Mouse (Mus musculus): ENCODE measurements at regions not wholly inside any gene's neighbourhood (a gene's known extent, or its start where the extent isn't known, plus 50 kb on each side); places are given as distances from the start of the nearest gene placed in this dataset.

DNA sequence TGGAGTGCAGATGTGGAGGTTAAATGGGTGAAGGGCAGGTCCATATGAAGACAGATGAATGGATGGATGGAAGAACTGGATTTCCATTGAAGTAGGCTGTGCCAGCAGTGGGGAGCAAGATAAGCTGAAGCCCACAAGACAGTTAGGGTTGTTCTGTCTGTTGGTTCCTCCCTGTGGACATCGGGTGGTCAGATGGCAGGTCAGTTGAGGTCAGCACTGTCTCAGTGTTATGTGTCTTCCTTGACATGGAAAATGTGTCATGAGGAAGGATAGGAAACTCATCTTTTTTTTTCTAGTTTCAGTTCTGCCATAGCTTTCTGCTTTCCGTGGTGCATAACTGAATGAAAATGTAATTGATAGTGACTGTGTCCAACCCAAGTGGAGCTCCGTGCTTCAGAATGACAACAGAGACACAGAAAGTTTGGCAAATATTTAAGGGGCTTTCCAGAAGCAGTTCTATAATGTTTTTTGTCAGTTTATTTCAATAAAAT is 297.2 kb downstream of the Ankrd50 start:
- no peak overlapping the region for H3K27ac ChIP-seq (ENCODE audit: low read depth, low read length)
- no peak overlapping the region for H3K4me2 ChIP-seq (replicated peaks; ENCODE audit: low read depth, low read length)
- H3K4me1 ChIP-seq (ENCODE audit: control insufficient read depth, insufficient read depth, low read length): no peaks in the 10 kb centered on the region
- H3K9me3 ChIP-seq (ENCODE audit: control insufficient read depth, low read length): no peaks in the 10 kb centered on the region
- ATAC-seq (ENCODE audit: low FRiP score, low TSS enrichment): no peak
- no peak overlapping the region for H3K9ac ChIP-seq (ENCODE audit: low read depth, low read length)
- no peaks in the 10 kb centered on the region for H3K36me3 ChIP-seq (ENCODE audit: control insufficient read depth, insufficient read depth, low read length)
- no peak overlapping the region for H3K4me3 ChIP-seq (ENCODE audit: low read length)
- WGBS: 84% methylated on average over 3 of the region's 3 CpGs
- no peaks in the 10 kb centered on the region for H3K27me3 ChIP-seq (ENCODE audit: control insufficient read depth, insufficient read depth, low read length)

DNA sequence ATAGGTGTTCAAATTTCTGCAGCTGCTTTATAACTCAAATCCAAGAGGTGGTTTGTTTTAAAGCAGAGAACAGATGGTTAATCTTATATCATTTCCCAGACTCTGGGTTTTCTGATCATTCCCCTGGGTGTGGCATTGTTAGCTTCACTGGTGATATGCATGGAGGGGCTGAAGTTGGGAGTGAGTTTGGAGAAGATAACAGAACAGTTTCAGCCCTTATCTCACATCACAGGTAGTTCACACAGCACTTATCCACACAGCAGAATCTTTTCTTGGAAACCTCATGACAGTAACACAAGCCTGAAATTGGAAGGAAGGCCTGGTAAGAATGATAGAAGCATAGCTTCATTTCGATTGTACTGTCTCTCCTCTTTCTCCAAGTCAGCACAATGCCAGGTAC is 298.1 kb downstream of the Ankrd50 start:
- Histone ChIP-seq H3K4me2 (replicated peaks; ENCODE audit: low read depth, low read length) (no peak overlapping the region), H3K27ac (ENCODE audit: low read depth, low read length) (no peak overlapping the region)
- 88% methylated on average over 1 of the region's 1 CpGs for WGBS

DNA sequence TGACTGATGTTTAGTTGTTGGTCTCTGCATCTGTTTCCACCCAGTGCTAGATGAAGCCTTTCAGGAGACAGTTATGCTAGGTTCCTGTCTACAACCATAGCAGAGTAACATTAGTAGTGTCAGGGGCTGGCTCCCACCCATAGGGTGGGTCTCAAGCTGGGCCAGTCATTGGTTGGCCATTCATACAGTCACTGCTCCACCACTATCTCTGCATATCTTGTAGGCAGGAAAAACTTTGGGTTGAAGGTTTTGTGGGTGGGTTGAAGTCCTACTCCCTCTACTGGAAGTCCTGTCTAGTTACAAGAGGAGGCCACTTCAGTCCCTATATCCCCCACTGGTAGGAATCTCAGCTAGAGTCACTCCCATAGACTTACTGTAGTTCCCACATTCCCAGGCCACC is 306.3 kb downstream of the Ankrd50 start:
- no peak overlapping the region for H3K4me3 ChIP-seq (ENCODE audit: low read length)
- no peaks in the 10 kb centered on the region for H3K9me3 ChIP-seq (ENCODE audit: control insufficient read depth, low read length)
- ATAC-seq (ENCODE audit: low FRiP score, low TSS enrichment): no peak
- H3K36me3 ChIP-seq (ENCODE audit: control insufficient read depth, insufficient read depth, low read length): no peaks in the 10 kb centered on the region
- H3K9ac ChIP-seq (ENCODE audit: low read depth, low read length): no peak overlapping the region
- H3K4me1 ChIP-seq (ENCODE audit: control insufficient read depth, insufficient read depth, low read length): no peaks in the 10 kb centered on the region
- H3K27ac ChIP-seq (ENCODE audit: low read depth, low read length): no peak overlapping the region
- no peaks in the 10 kb centered on the region for H3K27me3 ChIP-seq (ENCODE audit: control insufficient read depth, insufficient read depth, low read length)
- no peak overlapping the region for H3K4me2 ChIP-seq (replicated peaks; ENCODE audit: low read depth, low read length)

More for the DNA sequence above, 298.1 kb downstream of the Ankrd50 start:
- no peak overlapping the region for H3K9ac ChIP-seq (ENCODE audit: low read depth, low read length)
- H3K4me1 ChIP-seq (ENCODE audit: control insufficient read depth, insufficient read depth, low read length): no peaks in the 10 kb centered on the region
- ATAC-seq (ENCODE audit: low FRiP score, low TSS enrichment): no peak
- no peak overlapping the region for H3K4me3 ChIP-seq (ENCODE audit: low read length)
- no peaks in the 10 kb centered on the region for H3K27me3 ChIP-seq (ENCODE audit: control insufficient read depth, insufficient read depth, low read length)
- no peaks in the 10 kb centered on the region for H3K36me3 ChIP-seq (ENCODE audit: control insufficient read depth, insufficient read depth, low read length)
- no peaks in the 10 kb centered on the region for H3K9me3 ChIP-seq (ENCODE audit: control insufficient read depth, low read length)

DNA sequence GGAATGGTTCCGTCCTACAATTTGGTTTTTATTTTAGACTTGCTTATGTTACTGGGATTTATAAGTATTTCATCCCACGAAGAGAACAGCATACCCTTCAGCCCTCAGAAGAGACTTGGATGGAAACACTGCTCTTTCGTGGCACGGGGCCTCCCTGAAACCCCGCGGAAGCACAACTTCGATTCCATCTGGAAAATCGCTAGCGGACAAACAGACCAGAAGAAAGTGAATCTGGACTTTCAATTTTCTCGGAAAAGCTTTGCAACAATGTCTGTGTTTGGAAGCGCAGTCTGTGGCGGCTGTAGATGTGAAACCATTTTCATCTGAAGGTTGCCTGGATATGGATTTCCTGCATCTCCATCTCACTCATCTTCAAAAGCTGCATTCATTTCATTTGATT is 308.7 kb downstream of the Ankrd50 start:
- no peak overlapping the region for H3K9ac ChIP-seq (ENCODE audit: low read depth, low read length)
- no peaks in the 10 kb centered on the region for H3K4me1 ChIP-seq (ENCODE audit: control insufficient read depth, insufficient read depth, low read length)
- no peak overlapping the region for H3K4me3 ChIP-seq (ENCODE audit: low read length)
- no peaks in the 10 kb centered on the region for H3K27me3 ChIP-seq (ENCODE audit: control insufficient read depth, insufficient read depth, low read length)
- 90% methylated on average over 12 of the region's 12 CpGs for WGBS
- H3K36me3 ChIP-seq (ENCODE audit: control insufficient read depth, insufficient read depth, low read length): no peaks in the 10 kb centered on the region
- ATAC-seq (ENCODE audit: low FRiP score, low TSS enrichment): no peak
- no peaks in the 10 kb centered on the region for H3K9me3 ChIP-seq (ENCODE audit: control insufficient read depth, low read length)
- no peak overlapping the region for H3K4me2 ChIP-seq (replicated peaks; ENCODE audit: low read depth, low read length)
- no peak overlapping the region for H3K27ac ChIP-seq (ENCODE audit: low read depth, low read length)

DNA sequence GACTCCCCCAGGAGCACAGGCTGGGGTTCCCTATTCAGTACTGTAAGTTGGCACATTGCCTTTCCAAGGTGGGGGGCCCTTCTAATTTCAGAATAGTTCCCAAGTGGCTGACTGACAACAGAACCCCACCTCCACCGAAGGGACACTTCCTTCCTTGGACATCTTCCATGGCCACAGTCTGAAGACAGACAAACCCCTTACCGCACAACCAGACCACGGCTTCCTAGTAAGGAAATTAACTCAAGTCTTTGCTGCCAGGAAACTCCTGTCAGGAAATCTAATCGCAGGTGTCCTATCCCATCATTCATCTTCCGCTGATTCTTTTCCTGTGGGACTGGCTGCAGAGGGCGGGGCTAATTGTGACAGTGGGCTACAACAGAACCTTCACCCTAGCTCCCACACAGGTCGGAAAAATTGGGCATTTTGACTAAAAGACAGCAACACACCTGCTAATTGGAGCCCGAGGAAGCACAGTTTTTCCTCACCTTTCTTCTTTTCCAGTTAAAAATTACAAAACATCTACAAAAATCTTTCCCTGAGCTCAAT is 309.8 kb downstream of the Ankrd50 start:
- H3K27me3 ChIP-seq (ENCODE audit: control insufficient read depth, insufficient read depth, low read length): no peaks in the 10 kb centered on the region
- no peaks in the 10 kb centered on the region for H3K36me3 ChIP-seq (ENCODE audit: control insufficient read depth, insufficient read depth, low read length)
- H3K4me2 ChIP-seq (replicated peaks; ENCODE audit: low read depth, low read length): no peak overlapping the region
- no peak overlapping the region for H3K27ac ChIP-seq (ENCODE audit: low read depth, low read length)
- no peak overlapping the region for H3K4me3 ChIP-seq (ENCODE audit: low read length)
- no peaks in the 10 kb centered on the region for H3K9me3 ChIP-seq (ENCODE audit: control insufficient read depth, low read length)
- H3K9ac ChIP-seq (ENCODE audit: low read depth, low read length): no peak overlapping the region
- 76% methylated on average over 8 of the region's 8 CpGs for WGBS
- H3K4me1 ChIP-seq (ENCODE audit: control insufficient read depth, insufficient read depth, low read length): no peaks in the 10 kb centered on the region
- ATAC-seq (ENCODE audit: low FRiP score, low TSS enrichment): no peak

DNA sequence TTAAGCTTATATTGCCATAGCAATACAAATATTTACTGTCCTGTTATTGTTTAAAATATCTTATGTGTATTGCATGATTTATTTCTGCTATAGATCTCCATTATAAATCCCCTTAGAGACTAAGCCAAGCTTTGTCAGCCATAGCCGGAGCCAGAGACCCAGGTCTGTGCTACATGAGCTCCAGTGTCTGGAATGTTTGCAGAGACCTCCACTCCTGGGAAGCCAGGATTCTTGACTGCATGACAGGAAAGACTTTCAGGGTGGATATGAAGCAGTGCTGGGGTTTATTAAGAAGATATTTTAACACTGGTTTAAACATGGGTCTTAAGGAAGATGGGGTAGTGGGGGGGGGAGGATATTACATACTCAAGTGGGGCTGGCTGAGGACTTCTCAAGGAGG is 332.2 kb downstream of the Ankrd50 start:
- Histone ChIP-seq H3K4me3 (ENCODE audit: low read length) (no peak overlapping the region), H3K4me1 (ENCODE audit: control insufficient read depth, insufficient read depth, low read length) (no peaks in the 10 kb centered on the region), H3K27ac (ENCODE audit: low read depth, low read length) (no peak overlapping the region), H3K4me2 (replicated peaks; ENCODE audit: low read depth, low read length) (no peak overlapping the region), H3K36me3 (ENCODE audit: control insufficient read depth, insufficient read depth, low read length) (no peaks in the 10 kb centered on the region), H3K9ac (ENCODE audit: low read depth, low read length) (no peak overlapping the region), H3K27me3 (ENCODE audit: control insufficient read depth, insufficient read depth, low read length) (no peaks in the 10 kb centered on the region), H3K9me3 (ENCODE audit: control insufficient read depth, low read length) (no peaks in the 10 kb centered on the region)
- WGBS: 51% methylated on average over 1 of the region's 1 CpGs
- no peak for ATAC-seq (ENCODE audit: low FRiP score, low TSS enrichment)

DNA sequence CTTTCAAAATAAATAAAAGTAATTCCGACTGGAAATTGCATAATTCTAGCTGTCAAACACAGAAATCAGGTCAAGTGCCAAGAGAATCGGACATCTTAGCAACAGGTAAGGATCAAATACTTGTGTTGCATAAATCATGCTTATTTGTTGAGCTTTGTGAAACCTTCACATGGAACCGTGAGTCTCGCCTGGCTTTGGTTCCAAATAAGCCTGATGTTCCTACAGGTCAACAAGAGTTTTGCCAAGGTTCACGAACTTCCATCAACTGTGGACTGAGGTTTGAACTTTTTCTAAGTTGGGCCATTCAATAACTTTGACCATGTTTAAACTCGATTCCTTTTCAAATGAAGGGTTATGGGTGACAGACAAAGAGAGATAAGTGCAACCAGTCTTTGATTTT is 332.8 kb downstream of the Ankrd50 start:
- WGBS: 79% methylated on average over 6 of the region's 6 CpGs
- Histone ChIP-seq H3K9me3 (ENCODE audit: control insufficient read depth, low read length) (no peaks in the 10 kb centered on the region), H3K4me1 (ENCODE audit: control insufficient read depth, insufficient read depth, low read length) (no peaks in the 10 kb centered on the region), H3K27ac (ENCODE audit: low read depth, low read length) (no peak overlapping the region), H3K4me3 (ENCODE audit: low read length) (no peak overlapping the region), H3K9ac (ENCODE audit: low read depth, low read length) (no peak overlapping the region), H3K4me2 (replicated peaks; ENCODE audit: low read depth, low read length) (no peak overlapping the region), H3K36me3 (ENCODE audit: control insufficient read depth, insufficient read depth, low read length) (no peaks in the 10 kb centered on the region), H3K27me3 (ENCODE audit: control insufficient read depth, insufficient read depth, low read length) (no peaks in the 10 kb centered on the region)
- no peak for ATAC-seq (ENCODE audit: low FRiP score, low TSS enrichment)

DNA sequence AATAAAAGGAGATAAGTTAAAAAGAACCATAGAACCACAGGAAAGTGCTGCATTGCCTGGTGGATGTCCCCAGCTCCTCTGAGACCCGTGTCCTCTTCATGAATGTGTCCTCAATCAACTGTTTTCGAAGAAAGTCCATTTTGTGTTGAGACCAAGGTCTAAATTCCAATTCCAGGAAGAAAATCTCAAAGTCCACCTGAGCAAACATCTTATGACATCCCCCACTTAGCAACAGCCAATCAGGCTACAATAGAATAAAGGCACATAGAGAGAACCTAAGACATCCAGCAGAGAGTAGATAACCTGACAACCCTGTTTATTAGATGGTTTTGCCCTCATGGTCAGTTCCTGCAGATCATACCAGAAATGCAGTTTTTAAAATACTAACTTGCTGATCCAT is 338.0 kb downstream of the Ankrd50 start:
- WGBS: 94% methylated on average over 2 of the region's 2 CpGs
- Histone ChIP-seq H3K9ac (ENCODE audit: low read depth, low read length) (no peak overlapping the region), H3K4me3 (ENCODE audit: low read length) (no peak overlapping the region), H3K27ac (ENCODE audit: low read depth, low read length) (no peak overlapping the region), H3K4me1 (ENCODE audit: control insufficient read depth, insufficient read depth, low read length) (peaks cover 9% of the 10 kb centered on the region), H3K9me3 (ENCODE audit: control insufficient read depth, low read length) (no peaks in the 10 kb centered on the region), H3K27me3 (ENCODE audit: control insufficient read depth, insufficient read depth, low read length) (no peaks in the 10 kb centered on the region), H3K4me2 (replicated peaks; ENCODE audit: low read depth, low read length) (no peak overlapping the region), H3K36me3 (ENCODE audit: control insufficient read depth, insufficient read depth, low read length) (no peaks in the 10 kb centered on the region)
- no peak for ATAC-seq (ENCODE audit: low FRiP score, low TSS enrichment)

DNA sequence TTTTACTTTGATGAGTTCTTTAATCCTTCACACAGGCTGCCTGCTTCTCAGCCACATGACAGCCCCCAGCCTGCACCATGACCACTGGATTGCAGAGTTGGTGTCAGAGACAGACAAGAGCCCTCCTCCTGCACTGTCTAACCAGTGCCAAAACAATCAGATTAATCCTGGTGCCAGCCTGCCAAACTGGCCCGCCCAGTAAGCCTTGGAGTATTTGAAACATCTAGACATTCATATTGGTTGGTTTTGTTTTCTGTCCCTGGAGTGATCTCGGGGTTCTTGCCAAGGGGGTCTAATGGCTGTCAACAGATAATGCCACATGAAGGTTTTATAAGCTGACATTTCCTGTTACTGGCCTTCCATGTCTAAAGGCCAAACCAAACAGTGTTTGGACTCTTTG is 339.2 kb downstream of the Ankrd50 start:
- no peak for ATAC-seq (ENCODE audit: low FRiP score, low TSS enrichment)
- no peak overlapping the region for H3K4me3 ChIP-seq (ENCODE audit: low read length)
- H3K4me1 ChIP-seq (ENCODE audit: control insufficient read depth, insufficient read depth, low read length): peaks cover 9% of the 10 kb centered on the region
- H3K4me2 ChIP-seq (replicated peaks; ENCODE audit: low read depth, low read length): no peak overlapping the region
- 79% methylated on average over 2 of the region's 2 CpGs for WGBS
- no peak overlapping the region for H3K27ac ChIP-seq (ENCODE audit: low read depth, low read length)
- no peaks in the 10 kb centered on the region for H3K36me3 ChIP-seq (ENCODE audit: control insufficient read depth, insufficient read depth, low read length)
- H3K27me3 ChIP-seq (ENCODE audit: control insufficient read depth, insufficient read depth, low read length): no peaks in the 10 kb centered on the region
- H3K9me3 ChIP-seq (ENCODE audit: control insufficient read depth, low read length): no peaks in the 10 kb centered on the region
- no peak overlapping the region for H3K9ac ChIP-seq (ENCODE audit: low read depth, low read length)

All from kidney, embryonic 14.5 days (tissue).